Mouse (Mus musculus) gastrocnemius, adult 8-10 months (tissue): Measurements from ENCODE around the gene Hip1r. TPM values are rescaled to one million over a fixed set of nuclear protein-coding genes. Genes with fewer than 3 reads are reported as not detected.

Source experiments
- DNase-seq, 2 experiments: peaks; one replicate each; pipeline ENCODE4 v3.0.0; 2022; ENCODE audit warnings: low spot score in 2 of 2
- total RNA-seq, 4 experiments: library from RNA; stranded (reverse); gene quantifications; 2 replicates each; pipeline ENCODE4 v1.2.4; 2022

Gene Hip1r
- total RNA-seq: 10 to 100 TPM in 2 of 4 experiments, 1 to 10 TPM in 2; 8.7 to 15.9 (median 11.4) TPM

DNA sequence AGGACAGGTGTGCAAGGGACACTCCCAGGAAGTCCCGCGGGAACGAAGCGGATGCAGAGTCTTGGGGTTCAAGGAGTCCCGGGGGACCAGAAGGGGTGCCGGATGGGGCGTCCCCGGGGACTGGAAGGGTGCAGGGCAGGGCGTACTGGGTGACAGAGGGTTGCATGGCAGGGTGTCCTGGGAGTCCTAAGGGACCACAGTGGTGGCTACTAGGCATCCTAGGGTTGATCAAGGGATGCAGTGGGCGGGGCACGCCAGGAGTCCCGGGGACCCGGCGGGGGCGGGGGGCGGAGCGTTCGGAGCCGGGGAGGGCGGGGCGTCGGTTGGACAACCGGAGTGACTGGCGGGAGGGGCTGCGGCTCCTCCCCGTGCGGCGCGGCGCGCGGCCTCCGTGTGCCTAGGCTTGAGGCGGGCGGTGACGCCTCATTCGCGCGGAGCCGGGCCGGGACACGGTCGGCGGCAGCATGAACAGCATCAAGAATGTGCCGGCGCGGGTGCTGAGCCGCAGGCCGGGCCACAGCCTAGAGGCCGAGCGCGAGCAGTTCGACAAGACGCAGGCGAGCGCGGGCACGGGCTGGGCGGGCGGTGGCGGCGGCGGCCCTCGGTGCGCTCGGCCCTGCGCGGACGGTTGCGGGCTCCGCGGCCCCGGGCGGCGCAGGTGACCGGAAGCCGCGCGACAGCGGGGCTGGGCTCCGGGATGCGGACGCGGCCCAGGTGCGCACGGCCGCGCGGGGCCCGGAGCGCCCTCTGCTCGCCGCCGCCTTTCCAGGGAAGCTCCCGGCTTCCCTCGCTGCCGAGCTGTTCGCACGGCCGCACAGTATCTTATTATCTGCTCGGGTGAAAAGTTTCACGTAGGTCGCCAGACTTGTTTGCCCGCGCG, at the start of gene Hip1r:
Gene Hip1r (plus strand): TSS at position 330 of the 880 bp plus-strand sequence.
- DNase-seq: peak; percentile 57 to 58

DNA sequence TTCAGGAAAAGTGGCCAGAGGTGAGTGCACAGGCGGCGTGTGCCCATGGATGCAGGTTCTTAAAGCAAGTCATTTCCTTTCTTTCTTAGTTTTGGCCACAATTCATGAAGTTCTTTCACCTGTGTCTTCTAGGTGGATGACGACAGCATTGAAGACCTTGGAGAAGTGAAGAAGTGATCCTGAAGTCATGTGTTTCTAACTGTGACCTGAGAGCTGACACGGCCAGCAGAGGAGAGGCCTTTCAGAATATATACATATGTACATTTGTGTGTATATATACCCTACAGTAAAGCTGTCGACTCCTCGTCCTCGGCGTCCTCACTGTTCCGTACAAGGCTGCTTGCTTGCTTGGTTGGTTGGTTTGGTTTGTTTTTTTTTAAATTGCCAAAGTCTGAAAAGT, 46.3 kb upstream of the Hip1r start, which contains the start of gene Gm43518:
Gene Gm43518 (plus strand): TSS at position 301 of the 400 bp plus-strand sequence.
- DNase-seq: no peak

DNA sequence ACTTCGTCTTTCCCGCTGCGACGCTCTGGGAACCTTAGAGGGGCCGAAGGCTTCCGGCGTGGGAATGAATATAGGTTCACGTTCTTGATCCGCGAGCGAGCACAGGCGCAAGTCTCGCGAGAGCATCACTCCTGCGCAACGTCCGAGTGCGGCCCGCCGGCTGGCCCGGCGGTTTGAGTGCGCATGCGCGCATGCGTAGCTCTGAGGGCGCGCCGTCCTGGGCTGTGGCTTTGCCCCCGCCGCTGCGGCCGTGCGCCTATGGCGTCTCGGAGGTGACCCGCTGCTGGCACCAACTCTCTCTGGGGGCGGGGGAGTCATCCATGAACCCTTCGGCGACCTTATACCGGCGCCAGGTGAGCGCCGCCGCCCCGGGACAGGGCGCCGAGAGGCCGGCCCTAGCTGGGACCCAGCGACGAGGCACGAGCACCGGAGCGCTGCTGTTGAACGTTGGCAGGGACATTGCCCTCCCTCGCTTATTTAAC, 42.9 kb upstream of the Hip1r start, which contains the start of gene Ccdc62:
Gene Ccdc62 (plus strand): TSS at position 172 of the 482 bp plus-strand sequence.
- DNase-seq: peak; percentile 83 to 90

DNA sequence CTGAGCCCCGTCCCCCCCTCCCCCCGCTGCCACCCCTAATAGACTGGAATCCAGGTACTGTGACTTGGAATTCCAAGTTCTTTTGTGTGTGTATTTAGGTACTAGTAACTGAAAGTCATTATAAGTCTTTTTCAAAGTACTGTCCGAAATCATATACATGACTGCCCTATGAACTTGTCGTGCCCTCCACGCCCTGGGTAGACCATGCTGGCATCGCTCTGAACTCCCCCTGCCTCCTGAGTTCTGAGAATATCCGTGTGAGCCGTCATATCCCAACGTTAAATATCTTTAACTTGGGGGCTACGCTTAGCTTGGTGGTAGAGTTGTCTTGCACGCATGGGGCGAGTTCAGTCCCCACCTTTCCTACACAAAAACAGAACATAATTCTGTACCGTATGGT, 42.3 kb upstream of the Hip1r start:
- no peak for DNase-seq

DNA sequence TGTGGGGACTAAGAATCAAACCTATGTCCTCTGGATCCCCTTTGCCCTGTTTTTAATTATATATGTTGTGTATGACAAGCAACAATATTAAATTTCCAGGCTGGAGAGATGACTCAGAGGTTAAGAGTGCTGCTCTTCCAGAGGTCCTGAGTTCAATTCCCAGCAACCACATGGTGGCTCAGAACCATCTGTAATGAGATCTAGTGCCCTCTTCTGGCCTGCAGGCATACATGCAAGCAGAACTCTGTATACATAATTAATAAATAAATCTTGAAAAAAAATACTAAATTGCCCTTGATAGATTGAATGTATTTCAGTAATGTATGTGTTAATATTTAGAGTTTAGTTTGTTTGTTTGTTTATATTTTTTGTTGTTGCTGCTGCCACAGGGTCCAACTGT, 40.5 kb upstream of the Hip1r start:
- no peak for DNase-seq

DNA sequence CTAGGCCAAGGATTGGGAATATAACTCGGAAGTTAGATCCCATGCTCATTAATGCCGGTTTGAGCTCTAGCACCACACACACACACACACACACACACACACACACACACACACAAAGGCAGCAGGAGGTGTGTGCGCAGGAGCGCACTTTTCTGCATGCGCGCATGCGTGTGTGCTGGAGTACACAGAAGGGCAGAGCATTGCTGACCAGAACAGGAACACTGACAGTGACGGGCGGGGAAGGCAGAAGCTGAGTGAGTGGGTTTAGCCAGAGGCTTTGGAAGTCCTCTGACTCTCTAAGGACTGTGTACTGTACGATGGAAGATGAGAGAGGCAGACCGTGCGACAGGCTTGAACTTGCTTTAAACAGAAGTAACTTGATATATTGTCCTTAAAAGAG, 39.9 kb upstream of the Hip1r start:
- no peak for DNase-seq

DNA sequence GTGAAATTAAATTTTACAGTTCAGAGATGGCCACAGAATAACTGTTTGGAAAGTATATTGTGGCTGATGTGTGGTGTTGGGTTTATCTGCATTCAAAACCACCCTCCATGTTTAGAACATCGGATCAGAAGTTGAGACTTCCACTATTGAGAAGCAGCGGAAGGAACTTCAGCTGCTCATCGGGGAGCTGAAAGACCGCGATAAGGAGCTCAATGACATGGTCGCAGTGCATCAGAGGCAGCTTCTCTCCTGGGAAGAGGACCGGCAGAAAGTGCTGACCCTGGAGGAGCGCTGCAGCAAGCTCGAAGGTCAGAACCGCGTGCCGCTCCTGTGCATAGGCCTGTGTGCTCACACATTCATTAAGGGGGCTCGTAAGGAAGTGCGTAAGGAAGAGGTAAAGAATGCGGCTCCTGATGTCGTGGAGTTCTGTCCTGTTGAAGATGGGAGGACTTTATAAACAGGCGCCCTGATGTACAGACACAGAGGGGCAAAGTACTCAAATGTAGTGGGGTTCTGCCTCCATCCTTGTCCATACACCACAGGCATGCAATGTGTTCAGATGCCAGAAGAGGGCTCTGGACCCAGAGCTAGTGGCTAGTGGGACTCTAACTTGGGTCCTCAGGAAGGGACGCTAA, 39.4 kb upstream of the Hip1r start:
- DNase-seq: no peak

DNA sequence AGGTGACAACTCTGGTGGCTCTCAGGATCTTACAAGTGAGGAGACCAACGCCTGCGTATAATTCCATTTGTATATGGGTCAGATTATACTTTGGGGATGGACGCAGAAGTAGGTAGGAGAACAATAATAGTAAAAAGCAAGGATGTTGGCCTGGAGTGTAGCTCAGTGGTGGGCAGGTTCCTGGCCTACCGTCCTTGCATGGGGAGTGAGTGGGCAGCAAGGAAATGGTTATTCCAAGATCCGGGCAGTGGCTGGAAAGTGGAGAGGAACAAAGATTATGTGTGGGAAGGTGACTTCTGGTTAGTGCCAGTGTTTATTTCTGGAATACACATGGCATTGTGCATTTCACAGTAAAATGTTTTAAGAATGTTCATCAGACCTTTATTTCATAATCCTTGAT, 37.5 kb upstream of the Hip1r start:
- DNase-seq: no peak

DNA sequence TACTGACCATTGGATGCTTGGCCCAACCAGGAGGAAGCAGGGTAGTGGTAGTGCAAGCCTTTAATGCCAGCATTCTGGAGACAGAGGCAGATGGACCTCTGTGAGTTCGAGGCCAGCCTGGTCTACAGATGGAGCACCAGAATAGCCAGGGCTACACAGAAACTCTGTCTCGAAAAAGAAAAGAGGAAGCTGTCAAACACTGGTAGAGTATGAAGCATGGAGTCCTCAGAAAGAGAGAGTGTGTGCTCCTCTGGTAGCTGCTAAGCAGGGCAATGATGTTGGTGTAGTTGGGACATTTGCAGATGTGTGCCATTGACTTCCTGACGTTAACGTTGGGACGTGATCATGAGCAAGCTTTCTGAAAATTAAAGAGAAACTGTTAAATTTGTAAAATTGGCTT, 34.9 kb upstream of the Hip1r start:
- DNase-seq: no peak

DNA sequence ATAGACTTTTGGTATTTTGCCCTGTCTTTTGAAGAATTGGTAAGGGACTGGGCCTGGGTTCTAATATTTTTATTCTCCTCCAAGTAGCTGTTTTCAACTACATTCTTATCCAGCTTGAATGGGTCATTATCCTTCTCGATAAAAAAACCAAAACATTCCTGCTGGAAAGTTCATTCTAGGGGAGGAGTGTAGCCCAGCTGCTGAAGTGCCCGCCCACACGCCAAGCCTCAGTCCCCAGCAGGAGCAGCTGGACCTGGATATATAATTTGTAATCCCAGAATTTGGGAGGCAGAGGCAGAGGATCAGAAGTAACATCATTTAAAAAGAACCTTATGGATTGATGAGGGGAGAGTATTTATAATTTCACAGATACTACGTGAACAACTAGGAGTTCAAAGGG, 26.9 kb upstream of the Hip1r start:
- no peak for DNase-seq

DNA sequence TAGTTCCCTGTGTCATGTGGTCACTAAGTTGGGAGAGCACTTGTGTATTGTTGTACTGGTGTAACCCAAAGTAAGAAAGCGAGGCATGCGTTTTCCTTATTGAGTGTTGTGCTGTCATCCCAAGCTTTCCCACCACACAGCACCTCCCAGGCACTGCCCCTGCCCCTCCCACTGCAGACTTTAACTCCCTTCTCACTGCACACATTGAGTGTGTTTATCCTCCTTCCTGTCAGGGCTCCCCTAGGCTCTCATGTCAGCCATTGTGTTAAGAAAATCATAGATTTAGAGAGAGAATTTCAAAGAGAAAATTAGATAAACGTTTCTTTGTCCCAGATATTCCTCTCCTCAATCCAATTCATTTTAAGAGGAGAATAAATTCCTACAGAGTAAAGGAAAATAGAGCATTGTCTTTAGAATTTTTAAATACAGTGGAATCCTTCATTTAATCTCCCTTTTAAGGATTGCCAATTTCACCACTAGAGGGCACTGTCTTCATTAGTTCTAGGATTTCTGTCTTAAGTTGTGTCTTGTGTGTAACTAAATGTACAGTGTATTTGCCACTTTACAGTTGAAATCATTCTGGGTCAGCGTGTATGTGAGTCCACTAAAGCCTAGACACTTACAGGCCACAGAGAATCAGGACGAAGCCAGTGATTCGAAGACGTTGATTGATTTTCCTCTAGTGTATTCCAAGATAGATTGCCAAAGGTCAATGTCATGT, 26.2 kb upstream of the Hip1r start:
- no peak for DNase-seq

DNA sequence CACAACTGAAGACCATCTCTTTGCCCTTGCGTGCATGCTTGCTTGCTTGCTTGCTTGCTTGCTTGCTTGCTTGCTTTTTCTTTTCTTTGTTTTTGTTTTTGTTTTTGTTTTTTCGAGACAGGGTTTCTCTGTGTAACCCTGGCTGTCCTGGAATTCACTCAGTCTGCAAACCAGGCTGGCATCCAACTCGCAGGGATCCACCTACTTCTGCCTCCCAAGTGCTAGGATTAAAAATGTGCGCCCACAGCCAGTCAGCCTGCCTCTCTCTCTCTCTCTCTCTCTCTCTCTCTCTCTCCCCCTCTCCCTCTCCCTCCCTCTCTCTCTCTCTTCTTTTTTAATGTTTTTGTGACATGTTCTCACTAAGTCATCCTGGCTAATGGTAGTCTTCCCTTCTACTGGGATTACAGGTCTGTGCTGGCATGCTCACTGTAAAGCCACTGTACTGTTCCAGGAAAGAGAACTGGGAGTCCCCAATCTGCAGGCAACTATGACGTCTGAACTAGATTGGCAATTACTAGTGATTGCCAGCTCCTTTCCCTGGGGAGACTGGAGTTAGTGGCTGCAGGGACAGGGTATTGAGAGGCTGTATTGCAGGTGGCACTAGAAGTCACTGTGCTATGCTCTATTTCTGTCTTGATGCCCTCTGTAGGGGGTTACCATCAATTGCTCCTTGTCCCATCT, 20.9 kb upstream of the Hip1r start:
- no peak for DNase-seq

DNA sequence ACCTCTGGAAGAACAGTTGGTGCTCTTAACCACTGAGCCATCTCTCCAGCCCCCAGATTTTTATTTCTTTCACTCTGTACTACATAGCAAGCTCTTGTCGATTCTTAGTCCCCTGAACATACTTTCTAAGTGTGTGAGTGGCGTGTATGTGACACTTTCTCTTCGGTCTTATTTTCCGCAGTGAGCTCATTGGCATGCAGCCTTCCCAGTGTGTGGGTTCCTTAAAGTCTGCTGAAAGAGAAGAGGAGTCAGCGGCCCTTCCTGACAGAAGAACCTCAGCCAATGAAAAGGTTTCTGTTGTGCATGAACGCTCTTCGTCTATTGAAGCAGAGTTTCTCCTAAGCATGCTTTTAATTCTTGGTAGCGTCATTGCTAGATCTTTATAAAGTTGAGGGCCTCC, 16.2 kb upstream of the Hip1r start:
- DNase-seq: no peak

DNA sequence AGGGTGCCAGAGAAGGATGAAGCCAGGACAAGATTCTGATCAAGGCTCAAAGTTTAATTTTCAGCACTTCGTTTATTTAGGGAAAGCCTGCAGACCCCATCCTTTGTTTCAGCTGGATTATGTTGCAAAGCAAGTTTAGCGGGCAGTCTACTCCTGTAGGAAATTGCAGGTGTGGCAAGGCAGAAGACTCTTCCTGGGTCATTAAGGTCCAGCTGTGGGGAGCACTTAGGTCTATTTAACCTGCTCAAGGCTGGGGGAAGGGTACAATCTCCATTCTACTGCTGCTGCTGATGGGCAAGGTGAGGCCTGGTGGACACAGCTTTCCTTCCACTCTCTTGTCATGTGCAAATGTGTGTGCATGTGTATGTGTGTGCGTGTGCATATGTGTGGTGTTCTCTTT, 14.4 kb upstream of the Hip1r start:
- DNase-seq: no peak

DNA sequence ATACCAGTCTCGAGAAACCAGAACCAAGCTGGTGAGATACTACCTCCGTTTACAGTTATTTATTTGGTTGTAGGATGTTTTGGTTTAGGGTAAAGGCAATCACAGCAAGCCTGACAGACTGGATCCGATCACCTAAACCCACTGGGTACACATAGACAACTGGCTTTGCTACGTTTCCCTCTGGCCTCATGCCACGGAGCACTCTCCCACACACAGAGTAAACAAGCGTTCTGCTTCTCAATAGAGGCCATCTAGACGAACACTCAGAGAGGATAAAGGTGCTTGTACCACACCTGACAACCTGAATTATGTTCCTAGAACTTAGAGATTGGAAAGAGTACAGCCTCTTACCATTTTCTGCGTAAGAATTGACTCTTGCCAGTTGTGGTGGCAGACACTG, 13.3 kb upstream of the Hip1r start:
- DNase-seq: no peak

DNA sequence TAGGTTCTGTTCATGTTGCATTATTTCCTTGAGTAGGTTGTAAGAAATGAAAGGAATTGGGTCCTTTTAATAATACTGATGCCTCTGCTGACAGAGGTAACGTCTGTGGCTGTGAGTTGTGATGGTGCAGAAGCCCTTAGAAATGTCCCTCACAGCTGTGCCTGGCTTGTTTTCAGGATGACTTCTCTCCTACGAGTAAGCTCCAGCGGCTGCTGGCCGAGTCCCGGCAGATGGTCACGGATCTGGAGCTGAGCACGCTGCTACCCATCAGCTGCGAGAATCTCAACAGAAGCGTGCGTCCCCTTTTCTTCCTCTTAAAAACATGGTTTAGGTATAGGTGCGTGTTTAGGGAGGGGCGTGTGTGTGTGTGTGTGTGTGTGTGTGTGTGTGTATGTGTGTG, 12.4 kb upstream of the Hip1r start:
- no peak for DNase-seq

DNA sequence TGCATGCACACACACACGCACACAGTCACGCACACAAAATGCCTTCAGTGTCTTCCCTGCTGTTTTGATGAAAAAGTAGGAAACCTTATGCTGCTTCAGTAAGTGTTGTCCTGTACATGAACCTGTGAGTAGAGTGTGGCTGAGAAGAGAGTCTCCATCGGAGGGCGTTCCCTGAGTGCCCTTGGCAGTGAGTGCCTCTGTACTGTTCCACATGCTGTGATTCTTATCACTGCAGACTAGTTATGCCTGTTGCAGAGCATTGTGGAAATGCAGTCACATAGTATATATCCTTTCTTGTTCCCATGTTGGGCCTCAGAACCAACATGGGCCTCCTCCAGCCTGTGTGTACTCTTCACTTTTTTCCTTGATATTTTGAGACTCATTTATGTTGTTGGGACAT, 9.2 kb upstream of the Hip1r start:
- no peak for DNase-seq

DNA sequence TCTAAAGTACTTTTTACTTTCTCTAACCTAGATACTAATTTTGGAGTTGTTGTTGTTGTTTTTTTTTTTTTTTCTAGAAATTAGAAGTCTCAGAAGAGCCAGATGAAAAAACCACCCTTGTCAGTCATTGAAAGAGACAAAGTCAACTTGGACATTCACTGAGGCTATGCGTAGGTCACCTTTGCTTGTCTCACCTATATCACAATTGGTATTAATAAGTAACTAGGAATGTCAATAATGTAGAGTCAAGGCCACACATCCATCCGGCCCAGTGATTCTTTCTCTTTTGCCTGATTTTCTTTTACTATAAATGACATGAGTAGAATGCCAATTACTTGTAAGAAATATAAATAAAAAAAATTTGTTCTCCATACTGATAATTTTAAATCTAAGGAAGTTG, 6.7 kb upstream of the Hip1r start:
- DNase-seq: no peak

DNA sequence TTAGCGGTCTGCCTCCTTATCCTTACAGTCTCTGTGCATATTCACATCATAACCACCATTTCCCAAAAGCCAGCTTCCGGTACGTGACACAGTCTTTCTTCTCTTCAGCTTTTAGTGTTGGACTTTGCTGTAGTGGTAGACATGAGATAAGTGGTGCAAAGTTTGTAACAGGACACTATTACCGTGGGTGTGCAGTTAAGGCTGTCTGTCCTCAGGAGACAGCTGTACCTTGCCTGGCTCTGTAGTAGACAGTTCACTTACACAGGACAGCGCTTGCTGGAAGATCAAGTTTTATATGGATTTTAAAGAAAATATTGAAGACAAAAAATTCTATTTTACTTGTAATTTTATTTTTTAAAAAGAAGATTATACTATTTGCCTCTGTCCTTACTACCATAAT, 5.0 kb upstream of the Hip1r start:
- DNase-seq: no peak

DNA sequence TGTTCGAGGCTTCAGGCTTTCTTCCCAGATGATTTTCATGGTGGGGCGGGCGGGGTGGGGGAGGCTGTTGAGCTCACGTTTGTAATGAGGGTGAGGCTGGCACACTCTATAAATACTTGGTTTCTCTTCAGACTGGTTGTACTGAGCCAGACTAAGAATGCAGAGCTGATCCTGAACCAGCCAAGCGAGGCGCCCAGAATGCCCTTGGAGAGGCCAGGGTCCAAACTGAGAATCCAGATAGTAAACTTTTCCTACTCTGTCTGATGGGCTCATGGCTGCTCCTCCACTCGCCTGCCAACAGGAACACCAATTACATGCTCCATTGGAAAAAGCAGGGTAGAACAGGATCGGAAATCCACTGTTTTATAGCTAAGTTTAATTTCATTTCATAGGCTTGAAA, 4.2 kb upstream of the Hip1r start:
- no peak for DNase-seq

DNA sequence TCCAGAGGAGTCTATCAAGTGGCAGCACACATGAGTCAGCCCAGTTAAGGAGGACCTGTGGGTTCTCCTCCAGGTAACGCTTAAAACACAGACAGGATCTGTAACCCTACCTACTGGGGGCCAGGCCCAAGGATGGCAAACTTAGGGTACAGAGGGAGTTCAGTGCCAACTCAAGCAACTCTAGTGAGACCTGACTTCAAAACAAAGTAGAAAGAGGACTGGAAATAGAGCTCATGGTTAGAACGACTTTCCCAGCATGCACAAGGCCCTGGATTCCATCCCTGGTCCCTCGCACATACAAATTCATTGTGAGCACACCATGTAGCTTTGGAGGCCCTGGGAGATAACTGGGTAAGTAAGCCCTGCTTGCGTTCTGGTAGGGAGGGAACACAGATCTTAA, 2.9 kb upstream of the Hip1r start:
- no peak for DNase-seq
